Mouse (Mus musculus): Measurements from ENCODE around the gene Klhl42.

GRCm38 (mm10) chr6:147075808-147076387 lies 15.3 kb upstream of the Klhl42 start:
- TF ChIP-seq MAFK (IDR thresholded peaks at IDR 0.05; ENCODE audit: insufficient read depth, low read depth, low read length), result no peak
- TF ChIP-seq ZC3H11A (IDR thresholded peaks at IDR 0.05; ENCODE audit: borderline replicate concordance, low read depth, low read length), result no peak
- TF ChIP-seq CHD2 (IDR thresholded peaks at IDR 0.05; ENCODE audit: low read depth, low read length), result no peak
- TF ChIP-seq ZNF384 (IDR thresholded peaks at IDR 0.05; ENCODE audit: low read depth, low read length), result no peak
- TF ChIP-seq HCFC1 (IDR thresholded peaks at IDR 0.05; ENCODE audit: borderline replicate concordance, insufficient read depth, low read length), result no peak
